8 mouse cellular contexts compared by ENCODE assay signal in genomic region chr16:38506041-38506634, GRCm38 (mm10). TPM values are rescaled to one million over a fixed set of nuclear protein-coding genes. Genes with fewer than 3 reads are reported as not detected.
DNase-seq lines count a peak whose midpoint lies in the region; ATAC-seq lines count a peak whose summit lies in the region.

No protein-coding gene starts in this region.

- DNase-seq in ovary, postnatal 10 days (ENCODE audit: low spot score), result peak; percentile 33
- DNase-seq in ovary, adult 18-20 months (ENCODE audit: low spot score), result no peak
- DNase-seq in cerebellum, postnatal 14 days, result peak; percentile 77 to 79
- peak; percentile 45 to 58 for DNase-seq in frontal cortex, postnatal 25 days (ENCODE audit: low spot score in 2 of 2)
- peak; percentile 39 to 50 for DNase-seq in left cerebral cortex, adult 8-10 months (ENCODE audit: low spot score in 2 of 2)
- peak; percentile 41 to 72 for DNase-seq in lung, postnatal 4 days
- peak; percentile 51 for DNase-seq in right cerebral cortex, postnatal 14 days

- ATAC-seq in inflammation-experienced regulatory T-cells, adult 6 months, result peak; percentile 78

RNA-seq across cellular contexts. Expression of gene Timmdc1, which starts 16.3 kb away (rescaled TPM):
- 10 to 100 TPM; 10.1 to 18.5 (median 14.4) TPM for polyA plus RNA-seq in inflammation-experienced regulatory T-cells, adult 6 months (2017; shearing (Covaris generic))
- 10 to 100 TPM; 24.6 to 32.1 (median 28.9) TPM for total RNA-seq in left cerebral cortex, adult 8-10 months (2022)

RNA-seq across cellular contexts. Expression of gene Poglut1, which starts 43.9 kb away (rescaled TPM):
- polyA plus RNA-seq in inflammation-experienced regulatory T-cells, adult 6 months (2017; shearing (Covaris generic)), result 10 to 100 TPM; 30.8 to 37.8 (median 37.2) TPM
- total RNA-seq in left cerebral cortex, adult 8-10 months (2022), result 10 to 100 TPM; 43.1 to 49.4 (median 45.3) TPM

RNA-seq across cellular contexts. Expression of gene Cd80, which starts 50.8 kb away (rescaled TPM):
- 10 to 100 TPM in 1 of 3 experiments, 1 to 10 TPM in 2; 2.6 to 12.9 (median 3.8) TPM for polyA plus RNA-seq in inflammation-experienced regulatory T-cells, adult 6 months (2017; shearing (Covaris generic))
- under 1 TPM; 0.44 to 0.71 (median 0.64) TPM for total RNA-seq in left cerebral cortex, adult 8-10 months (2022)

RNA-seq across cellular contexts. Expression of gene Tmem39a, which starts 52.4 kb away (rescaled TPM):
- polyA plus RNA-seq in inflammation-experienced regulatory T-cells, adult 6 months (2017; shearing (Covaris generic)), result 10 to 100 TPM; 33.5 to 34.0 (median 33.6) TPM
- total RNA-seq in left cerebral cortex, adult 8-10 months (2022), result 10 to 100 TPM; 18.8 to 27.1 (median 22.8) TPM

RNA-seq across cellular contexts. Expression of gene Adprh, which starts 53.6 kb away (rescaled TPM):
- 10 to 100 TPM; 43.1 to 93.7 (median 71.8) TPM for polyA plus RNA-seq in inflammation-experienced regulatory T-cells, adult 6 months (2017; shearing (Covaris generic))
- 10 to 100 TPM; 53.6 to 58.5 (median 55.7) TPM for total RNA-seq in left cerebral cortex, adult 8-10 months (2022)
